Mouse (Mus musculus): ENCODE measurements at regions not wholly inside any gene's neighbourhood (a gene's known extent, or its start where the extent isn't known, plus 50 kb on each side); places are given as distances from the start of the nearest gene placed in this dataset.

DNA sequence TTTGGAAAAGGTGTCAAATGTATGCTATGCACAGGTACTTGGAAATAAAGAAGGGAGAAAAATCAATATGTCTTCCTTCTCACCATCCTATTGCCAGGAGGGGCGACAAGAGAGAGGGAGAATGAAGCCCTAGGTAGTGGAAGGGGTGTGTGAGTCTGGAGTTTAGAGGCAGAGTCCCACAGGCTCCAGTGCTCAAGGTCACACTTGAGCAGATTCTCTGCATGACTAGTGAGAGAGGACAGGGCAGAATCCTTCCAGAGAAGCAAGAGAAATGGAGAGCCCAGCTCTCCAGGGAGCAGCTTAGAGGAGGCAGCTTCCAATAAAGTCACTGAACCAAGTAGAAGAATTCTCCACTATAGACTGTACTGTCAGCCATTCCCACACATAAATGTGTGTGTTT lies 261.9 kb downstream of the Qk start:
- H3K9ac ChIP-seq (ENCODE audit: low read depth, low read length), result no peak overlapping the region
- H3K27me3 ChIP-seq (replicated peaks; ENCODE audit: control insufficient read depth, insufficient read depth, low read length), result no peaks in the 10 kb centered on the region
- 70% methylated on average over 1 of the region's 1 CpGs for WGBS
- no peaks in the 10 kb centered on the region for H3K4me1 ChIP-seq (ENCODE audit: control insufficient read depth, insufficient read depth, low read length)
- H3K4me3 ChIP-seq (ENCODE audit: low read length), result no peak overlapping the region
- no peaks in the 10 kb centered on the region for H3K36me3 ChIP-seq (ENCODE audit: control insufficient read depth, insufficient read depth, low read length)
- H3K27ac ChIP-seq (ENCODE audit: low read length), result no peak overlapping the region
- no peak for ATAC-seq
- no peaks in the 10 kb centered on the region for H3K9me3 ChIP-seq (ENCODE audit: control insufficient read depth, low read length)
- H3K4me2 ChIP-seq (ENCODE audit: low read depth, low read length), result no peak overlapping the region

DNA sequence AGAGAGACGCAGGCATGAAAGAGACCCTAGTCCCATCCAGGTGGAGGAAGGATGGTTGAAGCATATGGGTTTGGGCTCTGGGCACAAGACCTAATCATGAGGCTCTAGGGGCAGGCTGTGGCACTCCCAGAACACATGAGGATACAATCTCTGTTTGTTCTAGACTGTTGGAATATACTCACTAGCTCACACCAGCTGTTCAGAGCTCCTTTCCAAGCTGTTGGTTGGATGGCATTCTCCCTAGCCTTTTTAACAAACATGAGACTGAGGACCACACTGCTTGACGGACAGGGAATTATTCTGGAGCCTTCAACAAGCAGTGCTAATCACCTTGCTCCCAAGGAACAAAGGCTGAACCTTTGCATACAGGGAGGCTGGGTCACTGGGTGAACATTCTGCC lies 263.6 kb downstream of the Qk start:
- no peaks in the 10 kb centered on the region for H3K9me3 ChIP-seq (ENCODE audit: control insufficient read depth, low read length)
- H3K9ac ChIP-seq (ENCODE audit: low read depth, low read length), result no peak overlapping the region
- no peaks in the 10 kb centered on the region for H3K36me3 ChIP-seq (ENCODE audit: control insufficient read depth, insufficient read depth, low read length)
- no peaks in the 10 kb centered on the region for H3K4me1 ChIP-seq (ENCODE audit: control insufficient read depth, insufficient read depth, low read length)
- H3K4me3 ChIP-seq (ENCODE audit: low read length), result no peak overlapping the region
- WGBS, result 83% methylated on average over 2 of the region's 2 CpGs
- no peak for ATAC-seq
- no peak overlapping the region for H3K27ac ChIP-seq (ENCODE audit: low read length)
- no peak overlapping the region for H3K4me2 ChIP-seq (ENCODE audit: low read depth, low read length)
- H3K27me3 ChIP-seq (replicated peaks; ENCODE audit: control insufficient read depth, insufficient read depth, low read length), result no peaks in the 10 kb centered on the region

DNA sequence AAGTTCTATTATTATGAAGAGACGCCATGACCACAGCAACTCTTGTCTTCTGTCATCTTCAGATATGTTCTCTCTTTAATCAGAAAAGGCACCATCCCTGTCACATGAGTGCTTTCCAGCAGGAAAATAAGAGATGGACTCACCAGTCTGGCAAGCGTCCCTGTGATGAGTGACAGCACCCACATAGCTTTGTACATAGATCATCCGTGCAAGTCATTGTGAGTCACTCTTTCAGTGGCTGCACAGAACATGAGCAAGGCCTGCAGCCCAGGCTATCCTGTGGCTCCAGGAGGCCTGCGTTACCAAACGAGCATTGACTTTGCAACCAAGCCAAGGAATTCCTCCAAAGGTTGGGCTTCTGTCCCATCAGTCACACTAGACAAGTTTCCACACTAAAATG lies 265.3 kb downstream of the Qk start:
- H3K36me3 ChIP-seq (ENCODE audit: control insufficient read depth, insufficient read depth, low read length), result no peaks in the 10 kb centered on the region
- WGBS, result 79% methylated on average over 5 of the region's 5 CpGs
- no peak overlapping the region for H3K4me2 ChIP-seq (ENCODE audit: low read depth, low read length)
- H3K4me3 ChIP-seq (ENCODE audit: low read length), result no peak overlapping the region
- no peaks in the 10 kb centered on the region for H3K9me3 ChIP-seq (ENCODE audit: control insufficient read depth, low read length)
- ATAC-seq, result no peak
- H3K27me3 ChIP-seq (replicated peaks; ENCODE audit: control insufficient read depth, insufficient read depth, low read length), result no peaks in the 10 kb centered on the region
- H3K9ac ChIP-seq (ENCODE audit: low read depth, low read length), result no peak overlapping the region
- H3K27ac ChIP-seq (ENCODE audit: low read length), result no peak overlapping the region
- no peaks in the 10 kb centered on the region for H3K4me1 ChIP-seq (ENCODE audit: control insufficient read depth, insufficient read depth, low read length)

GRCm38 (mm10) chr17:10044336-10044735 lies 275.3 kb downstream of the Qk start:
- Histone ChIP-seq H3K9ac (ENCODE audit: low read depth, low read length) (no peak overlapping the region), H3K4me3 (ENCODE audit: low read length) (no peak overlapping the region), H3K4me2 (ENCODE audit: low read depth, low read length) (no peak overlapping the region), H3K9me3 (ENCODE audit: control insufficient read depth, low read length) (no peaks in the 10 kb centered on the region), H3K27ac (ENCODE audit: low read length) (no peak overlapping the region), H3K36me3 (ENCODE audit: control insufficient read depth, insufficient read depth, low read length) (no peaks in the 10 kb centered on the region), H3K4me1 (ENCODE audit: control insufficient read depth, insufficient read depth, low read length) (no peaks in the 10 kb centered on the region), H3K27me3 (replicated peaks; ENCODE audit: control insufficient read depth, insufficient read depth, low read length) (no peaks in the 10 kb centered on the region)
- no peak for ATAC-seq
- 66% methylated on average over 5 of the region's 5 CpGs for whole genome bisulfite sequencing

GRCm38 (mm10) chr17:10042042-10042652 lies 277.5 kb downstream of the Qk start:
- no peak overlapping the region for H3K9ac ChIP-seq (ENCODE audit: low read depth, low read length)
- H3K36me3 ChIP-seq (ENCODE audit: control insufficient read depth, insufficient read depth, low read length), result no peaks in the 10 kb centered on the region
- no peak overlapping the region for H3K4me3 ChIP-seq (ENCODE audit: low read length)
- no peaks in the 10 kb centered on the region for H3K27me3 ChIP-seq (replicated peaks; ENCODE audit: control insufficient read depth, insufficient read depth, low read length)
- H3K27ac ChIP-seq (ENCODE audit: low read length), result no peak overlapping the region
- no peak overlapping the region for H3K4me2 ChIP-seq (ENCODE audit: low read depth, low read length)
- no peaks in the 10 kb centered on the region for H3K4me1 ChIP-seq (ENCODE audit: control insufficient read depth, insufficient read depth, low read length)
- ATAC-seq, result no peak
- WGBS, result 90% methylated on average over 5 of the region's 5 CpGs
- no peaks in the 10 kb centered on the region for H3K9me3 ChIP-seq (ENCODE audit: control insufficient read depth, low read length)

- Histone ChIP-seq H3K9ac (ENCODE audit: low read depth, low read length) (no peak overlapping the region), H3K4me2 (ENCODE audit: low read depth, low read length) (no peak overlapping the region), H3K36me3 (ENCODE audit: control insufficient read depth, insufficient read depth, low read length) (no peaks in the 10 kb centered on the region), H3K27ac (ENCODE audit: low read length) (no peak overlapping the region), H3K4me1 (ENCODE audit: control insufficient read depth, insufficient read depth, low read length) (no peaks in the 10 kb centered on the region), H3K27me3 (replicated peaks; ENCODE audit: control insufficient read depth, insufficient read depth, low read length) (no peaks in the 10 kb centered on the region), H3K9me3 (ENCODE audit: control insufficient read depth, low read length) (no peaks in the 10 kb centered on the region), H3K4me3 (ENCODE audit: low read length) (no peak overlapping the region)
- peak; percentile 55; the same call in 1 of the 2 replicates for ATAC-seq
- 49% methylated on average over 4 of the region's 4 CpGs for WGBS
Observed at GRCm38 (mm10) chr17:10040951-10041359, 278.7 kb downstream of the Qk start.

GRCm38 (mm10) chr17:10040375-10040774 lies 279.3 kb downstream of the Qk start:
- no peak overlapping the region for H3K4me3 ChIP-seq (ENCODE audit: low read length)
- H3K4me1 ChIP-seq (ENCODE audit: control insufficient read depth, insufficient read depth, low read length), result no peaks in the 10 kb centered on the region
- no peak overlapping the region for H3K9ac ChIP-seq (ENCODE audit: low read depth, low read length)
- H3K27ac ChIP-seq (ENCODE audit: low read length), result no peak overlapping the region
- no peaks in the 10 kb centered on the region for H3K9me3 ChIP-seq (ENCODE audit: control insufficient read depth, low read length)
- WGBS, result 55% methylated on average over 4 of the region's 4 CpGs
- H3K27me3 ChIP-seq (replicated peaks; ENCODE audit: control insufficient read depth, insufficient read depth, low read length), result no peaks in the 10 kb centered on the region
- H3K4me2 ChIP-seq (ENCODE audit: low read depth, low read length), result no peak overlapping the region
- no peaks in the 10 kb centered on the region for H3K36me3 ChIP-seq (ENCODE audit: control insufficient read depth, insufficient read depth, low read length)
- ATAC-seq, result no peak

DNA sequence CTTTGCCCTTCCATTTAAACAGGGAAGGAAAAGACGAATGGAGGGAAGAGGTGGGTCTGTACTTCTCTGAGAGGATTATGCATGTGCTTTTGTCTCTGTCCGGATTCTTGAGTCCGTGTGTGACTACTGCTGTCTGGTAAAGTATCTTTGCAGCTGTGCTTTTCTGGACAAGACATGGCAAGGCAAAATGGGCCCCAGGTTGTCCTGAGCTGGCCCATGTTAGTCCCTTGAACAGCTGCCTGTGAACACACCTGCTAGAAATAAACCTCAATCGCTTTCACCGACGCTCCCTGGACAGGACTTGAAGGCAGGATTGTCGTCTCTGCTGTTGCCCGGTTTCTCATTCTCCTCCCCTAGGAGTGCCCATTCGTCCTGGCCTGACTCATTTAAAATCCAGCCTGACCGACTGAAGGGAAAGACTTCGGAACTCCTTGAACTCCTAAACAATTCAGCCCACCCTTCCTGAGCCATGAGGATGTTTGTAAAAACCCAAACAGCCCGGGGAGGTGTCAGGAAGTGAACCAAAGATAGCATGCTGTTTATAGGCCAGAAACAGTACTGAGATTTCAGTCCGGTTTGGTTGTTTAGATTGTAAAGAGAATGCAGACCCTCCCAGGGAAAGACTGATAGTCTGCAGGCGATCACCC lies 281.7 kb downstream of the Qk start:
- Histone ChIP-seq H3K27ac (ENCODE audit: low read length) (no peak overlapping the region), H3K9ac (ENCODE audit: low read depth, low read length) (no peak overlapping the region), H3K4me1 (ENCODE audit: control insufficient read depth, insufficient read depth, low read length) (no peaks in the 10 kb centered on the region), H3K4me2 (ENCODE audit: low read depth, low read length) (no peak overlapping the region), H3K4me3 (ENCODE audit: low read length) (no peak overlapping the region), H3K36me3 (ENCODE audit: control insufficient read depth, insufficient read depth, low read length) (no peaks in the 10 kb centered on the region), H3K9me3 (ENCODE audit: control insufficient read depth, low read length) (no peaks in the 10 kb centered on the region), H3K27me3 (replicated peaks; ENCODE audit: control insufficient read depth, insufficient read depth, low read length) (no peaks in the 10 kb centered on the region)
- WGBS, result 38% methylated on average over 14 of the region's 14 CpGs
- ATAC-seq, result no peak

GRCm38 (mm10) chr17:10033510-10033909 lies 286.1 kb downstream of the Qk start:
- no peak overlapping the region for H3K4me3 ChIP-seq (ENCODE audit: low read length)
- WGBS, result 46% methylated on average over 4 of the region's 4 CpGs
- H3K9me3 ChIP-seq (ENCODE audit: control insufficient read depth, low read length), result no peaks in the 10 kb centered on the region
- H3K4me2 ChIP-seq (ENCODE audit: low read depth, low read length), result no peak overlapping the region
- ATAC-seq, result no peak
- H3K27me3 ChIP-seq (replicated peaks; ENCODE audit: control insufficient read depth, insufficient read depth, low read length), result no peaks in the 10 kb centered on the region
- H3K36me3 ChIP-seq (ENCODE audit: control insufficient read depth, insufficient read depth, low read length), result no peaks in the 10 kb centered on the region
- no peak overlapping the region for H3K9ac ChIP-seq (ENCODE audit: low read depth, low read length)
- no peaks in the 10 kb centered on the region for H3K4me1 ChIP-seq (ENCODE audit: control insufficient read depth, insufficient read depth, low read length)
- no peak overlapping the region for H3K27ac ChIP-seq (ENCODE audit: low read length)

DNA sequence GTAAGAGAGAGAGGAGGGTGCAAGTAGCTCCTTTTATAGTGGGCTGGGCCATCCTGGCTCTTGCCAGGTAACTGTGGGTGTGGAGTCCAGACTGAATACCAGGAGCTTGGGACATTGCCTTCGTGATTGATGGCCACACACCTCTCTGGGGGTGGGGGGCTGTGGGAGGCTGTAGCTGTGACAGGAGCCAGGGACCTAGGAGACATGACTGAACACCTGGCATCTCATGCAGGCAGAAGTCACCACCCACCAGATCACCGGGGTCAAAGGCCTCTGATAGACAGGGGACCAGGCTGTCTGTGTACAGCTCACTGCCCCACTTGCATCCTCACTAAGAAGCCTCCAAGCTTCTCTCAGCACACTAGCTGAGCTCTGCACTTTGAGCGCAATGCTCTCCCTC lies 288.6 kb downstream of the Qk start:
- Histone ChIP-seq H3K27me3 (replicated peaks; ENCODE audit: control insufficient read depth, insufficient read depth, low read length) (no peaks in the 10 kb centered on the region), H3K9me3 (ENCODE audit: control insufficient read depth, low read length) (no peaks in the 10 kb centered on the region), H3K4me3 (ENCODE audit: low read length) (no peak overlapping the region), H3K9ac (ENCODE audit: low read depth, low read length) (no peak overlapping the region), H3K27ac (ENCODE audit: low read length) (no peak overlapping the region), H3K4me1 (ENCODE audit: control insufficient read depth, insufficient read depth, low read length) (no peaks in the 10 kb centered on the region), H3K4me2 (ENCODE audit: low read depth, low read length) (no peak overlapping the region), H3K36me3 (ENCODE audit: control insufficient read depth, insufficient read depth, low read length) (no peaks in the 10 kb centered on the region)
- ATAC-seq, result no peak
- WGBS, result 74% methylated on average over 3 of the region's 3 CpGs

Data from intestine, embryonic 16.5 days (tissue).